22 mouse cellular contexts compared by ENCODE assay signal in genomic region chr17:64581962-64582361, GRCm38 (mm10). TPM values are rescaled to one million over a fixed set of nuclear protein-coding genes. Genes with fewer than 3 reads are reported as not detected.
DNase-seq lines count a peak whose midpoint lies in the region; TF ChIP-seq lines count a peak whose summit lies in the region.
"Had no signal": no experiment of that assay in that cellular context is flagged by ENCODE, and none has a peak within 500 bp of the region (broad histone marks: within the 10 kb centered on the region; RNA-seq: fewer than 3 reads in every experiment).

No protein-coding gene starts in this region.

- TF ChIP-seq CTCF in layer of hippocampus, adult 2 months (conservative IDR thresholded peaks at IDR 0.05): no peak

- no peak overlapping the region for H3K4me3 ChIP-seq in layer of hippocampus, adult 2 months
- H3K4me3 ChIP-seq: forebrain, embryonic 10.5 days; forebrain, embryonic 13.5 days; hindbrain, embryonic 10.5 days; hindbrain, embryonic 13.5 days; intestine, embryonic 15.5 days had no signal

- H3K27ac ChIP-seq in layer of hippocampus, adult 2 months: peak overlapping the region; percentile 75
- H3K27ac ChIP-seq: forebrain, embryonic 10.5 days; forebrain, embryonic 13.5 days; hindbrain, embryonic 10.5 days; hindbrain, embryonic 13.5 days; intestine, embryonic 15.5 days had no signal

- peak; percentile 38 to 62 for DNase-seq in layer of hippocampus, adult 2 months (ENCODE audit: low spot score in 2 of 2)
- DNase-seq in layer of hippocampus, postnatal 10 days (ENCODE audit: low spot score in 2 of 2): no peak
- peak; percentile 34 for DNase-seq in MN1 (ENCODE audit: low spot score)
- DNase-seq in brain, adult 2 months (ENCODE audit: low read depth, low spot score): peak; percentile 30
- peak; percentile 27 for DNase-seq in layer of hippocampus, postnatal 14 days (ENCODE audit: low spot score in 2 of 2)
- DNase-seq in embryo, embryonic 9.5 days (ENCODE audit: extremely low spot score): no peak
- DNase-seq in urinary bladder, adult 18-20 months (ENCODE audit: low spot score in 2 of 2): no peak
- DNase-seq: adrenal gland, adult 8-10 months; adrenal gland, postnatal 25 days; cerebellum, adult 11 months; cerebellum, adult 2 months; cerebellum, adult 9-11 months; cerebellum, postnatal 25 days; embryo, embryonic 11 days; gastrocnemius, postnatal 10 days; gastrocnemius, postnatal 36 days; heart, postnatal 36 days had no signal

RNA-seq across cellular contexts. Expression of gene Man2a1, which starts 18.6 kb away (rescaled TPM):
- 10 to 100 TPM; 14.6 to 16.2 TPM for total RNA-seq in layer of hippocampus, adult 2 months (2021)
- total RNA-seq in layer of hippocampus, postnatal 10 days (2021): 10 to 100 TPM; 18.6 to 20.3 TPM
- 10 to 100 TPM; 14.2 to 18.8 TPM for total RNA-seq in layer of hippocampus, postnatal 14 days (2021)

Comparison
In these comparisons a context has a peak if more than half of its experiments do, and no peak if none do; other contexts are left out.
1. DNase-seq: peak in layer of hippocampus, adult 2 months (2 of 2), MN1 (single experiment), brain, adult 2 months (single experiment) and layer of hippocampus, postnatal 14 days (2 of 2); none in layer of hippocampus, postnatal 10 days (0 of 2), embryo, embryonic 9.5 days (single experiment) and urinary bladder, adult 18-20 months (0 of 2).